Comparison of ENCODE assay signal across 11 mouse cellular contexts in the genomic region with DNA sequence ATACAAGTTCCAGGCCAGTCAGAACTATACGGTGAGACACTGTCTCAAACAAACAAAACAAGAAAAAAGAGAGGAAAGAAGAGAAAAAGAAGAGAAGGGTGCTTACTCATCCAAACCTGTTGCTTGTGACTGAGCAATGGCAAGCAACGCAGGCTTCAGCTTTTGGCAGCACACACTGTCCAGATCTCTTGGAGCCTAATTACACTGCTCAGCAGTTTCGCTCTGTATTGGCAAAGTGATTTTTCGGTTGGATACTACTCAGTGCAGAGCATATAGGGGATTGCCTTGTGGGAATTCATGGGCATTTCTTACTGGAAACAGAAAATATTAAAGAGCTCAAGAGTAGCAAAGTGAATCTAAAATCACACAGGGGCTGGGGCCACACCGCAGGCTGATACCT. TPM values are rescaled to one million over a fixed set of nuclear protein-coding genes. Genes with fewer than 3 reads are reported as not detected.
DNase-seq lines count a peak whose midpoint lies in the region; ATAC-seq and TF ChIP-seq lines count a peak whose summit lies in the region.
"Had no signal": no experiment of that assay in that cellular context is flagged by ENCODE, and none has a peak within 500 bp of the region (broad histone marks: within the 10 kb centered on the region; RNA-seq: fewer than 3 reads in every experiment).

No protein-coding gene starts in this region.

- TF ChIP-seq CTCF in liver, adult 2 months (IDR thresholded peaks at IDR 0.05; ENCODE audit: low read depth, low read length): no peak

- no peaks in the 10 kb centered on the region for H3K4me1 ChIP-seq in liver, adult 2 months (ENCODE audit: control insufficient read depth, insufficient read depth, low read length)
- H3K4me1 ChIP-seq in liver, embryonic 12.5 days: no peaks in the 10 kb centered on the region
- H3K4me1 ChIP-seq: liver, embryonic 13.5 days had no signal

- no peak for DNase-seq in frontal cortex, postnatal 25 days (ENCODE audit: low spot score in 2 of 2)
- peak; percentile 18 for DNase-seq in liver, adult 2 months (ENCODE audit: extremely low read depth, low read depth, low spot score)
- DNase-seq in cerebellum, adult 9-11 months: peak; percentile 58
- peak; percentile 28 for DNase-seq in lung, postnatal 10 days
- no peak for DNase-seq in frontal cortex, postnatal 36 days (ENCODE audit: low spot score in 2 of 2)
- DNase-seq: liver, embryonic 13.5 days; right cerebral cortex, postnatal 25 days had no signal

- no peak overlapping the region for H3K27ac ChIP-seq in liver, adult 2 months (replicated peaks; ENCODE audit: insufficient read depth, low read depth, low read length)
- no peak overlapping the region for H3K27ac ChIP-seq in liver, embryonic 12.5 days
- H3K27ac ChIP-seq: liver, embryonic 13.5 days had no signal

- H3K9ac ChIP-seq in liver, adult 2 months (ENCODE audit: low read depth, low read length): no peak overlapping the region
- H3K9ac ChIP-seq in liver, embryonic 12.5 days: no peak overlapping the region
- H3K9ac ChIP-seq: liver, embryonic 13.5 days had no signal

- H3K4me2 ChIP-seq in liver, embryonic 12.5 days: no peak overlapping the region
- H3K4me2 ChIP-seq: liver, embryonic 13.5 days had no signal

- 84% methylated on average over 5 of the region's 5 CpGs for WGBS in liver, adult 2 months
- WGBS in liver, embryonic 12.5 days (ENCODE audit: insufficient replicate concordance): 72% methylated on average over 5 of the region's 5 CpGs

- TF ChIP-seq POLR2A in liver, adult 2 months (IDR thresholded peaks at IDR 0.05; ENCODE audit: extremely low read depth, insufficient read depth, low read length): no peak

- no peaks in the 10 kb centered on the region for H3K9me3 ChIP-seq in liver, embryonic 12.5 days (replicated peaks)
- H3K9me3 ChIP-seq: liver, embryonic 13.5 days had no signal

- no peaks in the 10 kb centered on the region for H3K36me3 ChIP-seq in liver, adult 2 months (ENCODE audit: control insufficient read depth, insufficient read depth, low read length)
- no peaks in the 10 kb centered on the region for H3K36me3 ChIP-seq in liver, embryonic 12.5 days
- H3K36me3 ChIP-seq: liver, embryonic 13.5 days had no signal

- H3K27me3 ChIP-seq in liver, adult 2 months (ENCODE audit: control insufficient read depth, insufficient read depth, low read length): no peaks in the 10 kb centered on the region
- H3K27me3 ChIP-seq in liver, embryonic 12.5 days (replicated peaks): no peaks in the 10 kb centered on the region; the same call in 1 of the 2 replicates
- H3K27me3 ChIP-seq: liver, embryonic 13.5 days had no signal

- no peaks in the 10 kb centered on the region for H3K79me2 ChIP-seq in liver, adult 2 months (ENCODE audit: control insufficient read depth, insufficient read depth, low read length)

- ATAC-seq in frontal cortex, adult (ENCODE audit: low TSS enrichment): peak; percentile 56; the same call in 1 of the 2 replicates
- ATAC-seq in liver, embryonic 12.5 days: no peak
- ATAC-seq in monocyte, adult 5-6 weeks (replicated peaks; ENCODE audit: insufficient number of reproducible peaks, low FRiP score, low TSS enrichment, poor library complexity, severe bottlenecking): no peak

- no peak overlapping the region for H3K4me3 ChIP-seq in liver, adult 2 months (ENCODE audit: insufficient read depth, low read depth, low read length)
- no peak overlapping the region for H3K4me3 ChIP-seq in liver, embryonic 12.5 days
- H3K4me3 ChIP-seq: liver, embryonic 13.5 days; myocyte had no signal

RNA-seq across cellular contexts. Expression of a gene that starts 6.9 kb away (rescaled TPM):
- total RNA-seq in liver, adult 2 months (2014; rRNA removed): 0.18 and 0.20 TPM in 2 replicates
- 0.07 TPM in 1 of 2 replicates, not detected in the other for polyA plus RNA-seq in liver, adult 2 months (2012; rRNA removed)
- 0.91 and 1.0 TPM in 2 replicates for polyA plus RNA-seq in liver, embryonic 12.5 days (2016; fragmentation: Nextera tagmentation; extraction: Ambion mirVana)
- total RNA-seq in monocyte, adult 5-6 weeks (2017): not detected in 3 replicates

RNA-seq across cellular contexts. Expression of a gene that starts 47.2 kb away (rescaled TPM):
- 1.6 and 1.8 TPM in 2 replicates for total RNA-seq in liver, adult 2 months (2014; rRNA removed)
- polyA plus RNA-seq in liver, adult 2 months (2012; rRNA removed): 1.1 and 1.4 TPM in 2 replicates
- polyA plus RNA-seq in liver, embryonic 12.5 days (2016; fragmentation: Nextera tagmentation; extraction: Ambion mirVana): 8.0 and 8.9 TPM in 2 replicates
- 9.1 to 17.6 TPM (median 11.4 TPM) in 3 replicates for total RNA-seq in monocyte, adult 5-6 weeks (2017)

Comparison
In these comparisons a context has a peak if more than half of its experiments do, and no peak if none do; other contexts are left out.
1. DNase-seq: peak in liver, adult 2 months (single experiment), cerebellum, adult 9-11 months (single experiment) and lung, postnatal 10 days (single experiment); none in frontal cortex, postnatal 25 days (0 of 2) and frontal cortex, postnatal 36 days (0 of 2).